8 mouse cellular contexts compared by ENCODE assay signal in genomic region chr13:63951922-63952734, GRCm38 (mm10).
A peak's percentile ranks its signal among the peaks of the same experiment; 100 is the strongest.
DNase-seq lines count a peak whose midpoint lies in the region; ATAC-seq and TF ChIP-seq lines count a peak whose summit lies in the region.
"Had no signal": no experiment of that assay in that cellular context is flagged by ENCODE, and none has a peak within 500 bp of the region (broad histone marks: within the 10 kb centered on the region; RNA-seq: fewer than 3 reads in every experiment).

No protein-coding gene starts in this region.

- no peak overlapping the region for H3K4me3 ChIP-seq in hindbrain, embryonic 14.5 days (replicated peaks; ENCODE audit: low read length)
- no peak overlapping the region for H3K4me3 ChIP-seq in stomach, postnatal 0 days (ENCODE audit: low read depth, low read length)

- H3K9me3 ChIP-seq in hindbrain, embryonic 14.5 days (ENCODE audit: control insufficient read depth, low read length), result no peaks in the 10 kb centered on the region
- H3K9me3 ChIP-seq in stomach, postnatal 0 days (ENCODE audit: control insufficient read depth, low read length), result no peaks in the 10 kb centered on the region

- peak; percentile 43; the same call in 1 of the 2 replicates for ATAC-seq in hindbrain, embryonic 14.5 days (ENCODE audit: low FRiP score)
- ATAC-seq in stomach, postnatal 0 days (ENCODE audit: low FRiP score, low TSS enrichment), result no peak

- H3K9ac ChIP-seq in hindbrain, embryonic 14.5 days, result no peak overlapping the region
- H3K9ac ChIP-seq in stomach, postnatal 0 days (ENCODE audit: low read length), result no peak overlapping the region

- no peak overlapping the region for H3K4me2 ChIP-seq in hindbrain, embryonic 14.5 days (replicated peaks)
- H3K4me2 ChIP-seq in stomach, postnatal 0 days (replicated peaks; ENCODE audit: low read depth), result no peak overlapping the region

- H3K27ac ChIP-seq in hindbrain, embryonic 14.5 days, result no peak overlapping the region
- H3K27ac ChIP-seq in stomach, postnatal 0 days (replicated peaks), result peak overlapping the region; percentile 61; the same call in 1 of the 2 replicates

- peak; percentile 53 for DNase-seq in ovary, adult 18-20 months (ENCODE audit: low spot score)
- DNase-seq in ovary, postnatal 10 days (ENCODE audit: low spot score), result no peak
- no peak for DNase-seq in hindbrain, embryonic 14.5 days (ENCODE audit: low spot score)
- peak; percentile 41 to 64 for DNase-seq in kidney, postnatal 25 days
- no peak for DNase-seq in stomach, postnatal 0 days (ENCODE audit: low spot score)
- no peak for DNase-seq in layer of hippocampus, postnatal 10 days (ENCODE audit: low spot score in 2 of 2)
- no peak for DNase-seq in left cerebral cortex, adult 18-20 months (ENCODE audit: low spot score in 2 of 2)
- DNase-seq: right cerebral cortex, postnatal 14 days had no signal

- no peaks in the 10 kb centered on the region for H3K36me3 ChIP-seq in hindbrain, embryonic 14.5 days (replicated peaks; ENCODE audit: control insufficient read depth, insufficient read depth)
- no peaks in the 10 kb centered on the region for H3K36me3 ChIP-seq in stomach, postnatal 0 days (ENCODE audit: control insufficient read depth, insufficient read depth, low read length)

- H3K27me3 ChIP-seq in hindbrain, embryonic 14.5 days (ENCODE audit: control insufficient read depth, insufficient read depth, low read length), result peaks cover 14% of the 10 kb centered on the region
- no peaks in the 10 kb centered on the region for H3K27me3 ChIP-seq in stomach, postnatal 0 days (ENCODE audit: control insufficient read depth, insufficient read depth, low read length)

- H3K4me1 ChIP-seq in hindbrain, embryonic 14.5 days (replicated peaks; ENCODE audit: control insufficient read depth, insufficient read depth, low read length), result no peaks in the 10 kb centered on the region
- no peaks in the 10 kb centered on the region; the same call in 1 of the 2 replicates for H3K4me1 ChIP-seq in stomach, postnatal 0 days (replicated peaks; ENCODE audit: control insufficient read depth, insufficient read depth)

- TF ChIP-seq EP300 in stomach, postnatal 0 days (optimal IDR thresholded peaks at IDR 0.05), result no peak

- TF ChIP-seq CTCF in stomach, postnatal 0 days (IDR thresholded peaks at IDR 0.05; ENCODE audit: low read depth), result no peak

- 29% methylated on average over 9 of the region's 9 CpGs for WGBS in hindbrain, embryonic 14.5 days
- 53% methylated on average over 9 of the region's 9 CpGs for WGBS in stomach, postnatal 0 days

Comparison
In these comparisons a context has a peak if more than half of its experiments do, and no peak if none do; other contexts are left out.
1. DNase-seq: peak in ovary, adult 18-20 months (single experiment) and kidney, postnatal 25 days (2 of 2); none in ovary, postnatal 10 days (single experiment), hindbrain, embryonic 14.5 days (single experiment), stomach, postnatal 0 days (single experiment), layer of hippocampus, postnatal 10 days (0 of 2) and left cerebral cortex, adult 18-20 months (0 of 2).